Mouse (Mus musculus) neural tube, embryonic 13.5 days (tissue): ENCODE measurements around the gene Pald1. TPM values are rescaled to one million over a fixed set of nuclear protein-coding genes. Genes with fewer than 3 reads are reported as not detected.
A peak's percentile ranks its signal among the peaks of the same experiment; 100 is the strongest.

ENCODE experiments used
- ATAC-seq: fragments of 200-750 bp; cut with Nextera tagmentation; 2 replicates; pipeline ENCODE4 v1.8.0; 2017; ENCODE audit warnings: low read depth, mild to moderate bottlenecking, moderate TSS enrichment, moderate library complexity
- H3K27ac ChIP-seq: fragments of 300-500 bp; sonication (generic); replicated peaks from 2 replicates; pipeline ENCODE4 v1.5.1; 2015; ENCODE audit warnings: moderate library complexity, mild to moderate bottlenecking, inconsistent platforms
- H3K27me3 ChIP-seq: fragments of 300-500 bp; sonication (generic); 2 replicates; pipeline ENCODE4 v1.6.1; 2015; ENCODE audit warnings: mild to moderate bottlenecking, inconsistent platforms
- H3K36me3 ChIP-seq: fragments of 300-500 bp; sonication (generic); 2 replicates; pipeline ENCODE4 v1.6.1; 2015; ENCODE audit warnings: mild to moderate bottlenecking, inconsistent platforms
- H3K4me1 ChIP-seq: fragments of 300-500 bp; sonication (generic); replicated peaks from 2 replicates; pipeline ENCODE4 v1.6.1; 2015; ENCODE audit warnings: inconsistent platforms
- H3K4me2 ChIP-seq: fragments of 300-500 bp; sonication (generic); 2 replicates; pipeline ENCODE4 v1.6.1; 2015; ENCODE audit warnings: inconsistent platforms, mild to moderate bottlenecking, moderate library complexity
- H3K4me3 ChIP-seq: fragments of 300-500 bp; sonication (generic); 2 replicates; pipeline ENCODE4 v1.5.1; 2015; ENCODE audit warnings: mild to moderate bottlenecking, inconsistent platforms
- H3K9ac ChIP-seq: fragments of 300-500 bp; sonication (generic); 2 replicates; pipeline ENCODE4 v1.6.1; 2015; ENCODE audit warnings: moderate library complexity, mild to moderate bottlenecking, inconsistent platforms
- H3K9me3 ChIP-seq: fragments of 300-500 bp; sonication (generic); 2 replicates; pipeline ENCODE4 v1.6.1; 2016; ENCODE audit warnings: inconsistent platforms
- WGBS: fragments of 180-500 bp; shearing (Covaris S2); methylation state at CpG from one replicate; pipeline ENCODE4 v1.1.7; 2015; 5-methylcytosine and 5-hydroxymethylcytosine counted together
- polyA plus RNA-seq: library from polyadenylated mRNA; unstranded; fragments of >200 nt; fragmentation: Nextera tagmentation; extraction: Ambion mirVana; gene quantifications from 2 replicates; pipeline ENCODE4 v1.2.1, GENCODE M21; 2015

Pald1 gene
- polyA plus RNA-seq, 1 experiment from 2014 or later = 31.5 TPM

- no peaks in the 10 kb centered on the region for H3K36me3 ChIP-seq
- peaks cover 81% of the 10 kb centered on the region for H3K4me1 ChIP-seq
- peak overlapping the region; percentile 73 for H3K27ac ChIP-seq
- peak overlapping the region; percentile 66 for H3K4me3 ChIP-seq
- WGBS = 7% methylated on average over 9 of the region's 9 CpGs
- H3K27me3 ChIP-seq = peaks cover 9% of the 10 kb centered on the region
- no peak for ATAC-seq
- H3K9me3 ChIP-seq = no peaks in the 10 kb centered on the region
- peak overlapping the region; percentile 83 for H3K9ac ChIP-seq
- peak overlapping the region; percentile 91 for H3K4me2 ChIP-seq
Measured at GRCm38 (mm10) chr10:61380186-61380585, 3.1 kb downstream of the Pald1 start.

DNA sequence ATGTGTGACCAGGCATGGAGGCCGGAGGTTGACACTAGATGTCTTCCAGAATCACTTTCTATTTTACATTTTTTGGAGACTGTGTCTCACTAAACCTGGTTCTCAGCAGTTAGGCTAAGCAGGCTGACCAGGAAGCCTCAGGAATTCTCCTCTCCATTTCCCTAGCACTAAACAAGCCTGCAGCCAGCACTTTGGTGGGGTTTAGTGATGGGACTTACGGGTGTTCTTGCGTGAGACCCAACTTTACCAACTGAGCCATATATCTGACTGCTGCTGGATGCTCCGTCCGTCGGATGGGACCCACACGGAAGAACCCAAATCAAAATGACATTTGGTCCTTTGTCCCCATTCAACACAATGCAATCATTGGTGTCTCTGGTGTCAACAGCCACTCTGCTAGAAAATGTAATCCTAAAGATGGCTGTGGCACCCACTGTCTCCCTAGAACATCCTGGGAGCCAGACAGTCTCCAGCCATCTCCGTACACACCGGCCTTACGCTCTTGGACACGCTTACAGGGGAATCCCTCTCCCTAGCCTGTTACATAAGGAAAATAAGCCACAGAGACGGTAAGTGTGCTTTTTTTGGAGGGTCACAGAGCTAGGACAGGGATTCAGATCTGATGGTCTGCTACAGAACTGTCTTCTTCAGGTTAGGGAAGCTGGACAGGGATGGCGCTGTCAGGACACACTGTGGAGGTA lies 3.8 kb downstream of the Pald1 start:
- 80% methylated on average over 13 of the region's 13 CpGs for WGBS
- peak overlapping the region; percentile 73 for H3K27ac ChIP-seq
- H3K36me3 ChIP-seq = no peaks in the 10 kb centered on the region
- H3K4me1 ChIP-seq = peaks cover 84% of the 10 kb centered on the region
- peak overlapping the region; percentile 91 for H3K4me2 ChIP-seq
- no peak overlapping the region for H3K9ac ChIP-seq
- H3K9me3 ChIP-seq = no peaks in the 10 kb centered on the region
- no peak for ATAC-seq
- peak overlapping the region; percentile 66; the same call in 1 of the 2 replicates for H3K4me3 ChIP-seq
- peaks cover 9% of the 10 kb centered on the region for H3K27me3 ChIP-seq

- no peak for ATAC-seq
- Histone ChIP-seq H3K9ac (no peak overlapping the region), H3K4me2 (peak overlapping the region; percentile 91; the same call in 1 of the 2 replicates), H3K4me1 (peaks cover 81% of the 10 kb centered on the region), H3K36me3 (no peaks in the 10 kb centered on the region), H3K27me3 (peaks cover 9% of the 10 kb centered on the region), H3K27ac (no peak overlapping the region), H3K9me3 (0 out of 2 replicates have a peak, but pooled peaks cover 3% of the 10 kb centered on the region), H3K4me3 (no peak overlapping the region)
- WGBS = 86% methylated on average over 5 of the region's 5 CpGs
Measured at GRCm38 (mm10) chr10:61378698-61379097, 4.6 kb downstream of the Pald1 start.

DNA sequence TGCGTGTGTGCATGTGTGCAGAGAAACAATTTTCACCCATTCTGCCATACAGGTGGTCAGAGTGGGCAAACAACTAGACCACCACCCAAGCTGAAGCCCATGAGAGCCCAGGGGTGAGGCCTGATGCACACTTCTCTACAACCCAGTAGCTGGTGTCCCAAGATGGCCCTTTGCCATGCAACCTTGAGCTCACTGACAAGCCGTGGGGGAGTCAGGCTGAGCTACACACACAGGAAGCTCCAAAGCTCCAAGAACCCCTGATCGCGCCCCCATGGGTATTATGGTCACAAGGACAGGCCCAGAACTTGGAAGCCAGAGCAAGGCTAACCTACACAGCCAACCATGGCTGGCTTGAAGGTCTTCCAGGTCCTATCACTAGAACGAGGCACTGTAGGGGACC lies 5.3 kb downstream of the Pald1 start:
- Histone ChIP-seq H3K9me3 (0 out of 2 replicates have a peak, but pooled peaks cover 3% of the 10 kb centered on the region), H3K27ac (no peak overlapping the region), H3K4me2 (no peak overlapping the region), H3K36me3 (no peaks in the 10 kb centered on the region), H3K4me1 (peaks cover 79% of the 10 kb centered on the region), H3K9ac (no peak overlapping the region), H3K4me3 (no peak overlapping the region), H3K27me3 (peaks cover 9% of the 10 kb centered on the region)
- ATAC-seq = no peak
- 97% methylated on average over 5 of the region's 5 CpGs for WGBS

- peaks cover 74% of the 10 kb centered on the region for H3K4me1 ChIP-seq
- no peaks in the 10 kb centered on the region; the same call in 1 of the 2 replicates for H3K27me3 ChIP-seq
- WGBS = 76% methylated on average over 6 of the region's 6 CpGs
- ATAC-seq = no peak
- H3K27ac ChIP-seq = no peak overlapping the region
- no peaks in the 10 kb centered on the region for H3K36me3 ChIP-seq
- H3K9me3 ChIP-seq = 0 out of 2 replicates have a peak, but pooled peaks cover 3% of the 10 kb centered on the region
- no peak overlapping the region for H3K4me2 ChIP-seq
- H3K9ac ChIP-seq = no peak overlapping the region
- no peak overlapping the region for H3K4me3 ChIP-seq
Measured at GRCm38 (mm10) chr10:61374771-61375481, 8.4 kb downstream of the Pald1 start.

GRCm38 (mm10) chr10:61374076-61374475 lies 9.3 kb downstream of the Pald1 start:
- Histone ChIP-seq H3K9me3 (0 out of 2 replicates have a peak, but pooled peaks cover 3% of the 10 kb centered on the region), H3K4me1 (peaks cover 66% of the 10 kb centered on the region), H3K9ac (no peak overlapping the region), H3K36me3 (no peaks in the 10 kb centered on the region), H3K27ac (no peak overlapping the region), H3K4me3 (no peak overlapping the region), H3K4me2 (no peak overlapping the region), H3K27me3 (no peaks in the 10 kb centered on the region)
- 59% methylated on average over 4 of the region's 4 CpGs for WGBS
- ATAC-seq = no peak

DNA sequence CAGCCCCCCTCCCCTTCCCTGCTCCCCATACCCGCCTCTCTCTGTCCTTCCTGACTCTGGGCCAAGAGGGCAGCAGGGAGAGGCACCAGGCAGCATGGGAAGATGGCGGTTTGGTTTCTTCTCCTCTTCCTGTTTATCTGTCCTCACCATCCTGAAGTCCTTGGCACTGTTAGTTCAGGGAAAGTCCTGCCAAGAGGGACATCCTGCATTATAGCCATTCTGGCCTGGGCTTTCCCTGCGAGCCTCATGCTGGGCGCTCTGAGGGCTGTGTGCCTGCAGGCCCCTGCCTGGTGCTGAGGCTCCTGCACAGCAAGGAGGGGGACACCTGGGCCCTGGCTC lies 10.8 kb downstream of the Pald1 start:
- Histone ChIP-seq H3K4me3 (no peak overlapping the region), H3K27ac (0 out of 2 replicates have a peak overlapping the region, but pooled peaks have one; percentile 28), H3K27me3 (no peaks in the 10 kb centered on the region), H3K9me3 (0 out of 2 replicates have a peak, but pooled peaks cover 3% of the 10 kb centered on the region), H3K9ac (no peak overlapping the region), H3K4me1 (peaks cover 59% of the 10 kb centered on the region), H3K4me2 (no peak overlapping the region), H3K36me3 (no peaks in the 10 kb centered on the region)
- 65% methylated on average over 4 of the region's 4 CpGs for WGBS
- no peak for ATAC-seq

DNA sequence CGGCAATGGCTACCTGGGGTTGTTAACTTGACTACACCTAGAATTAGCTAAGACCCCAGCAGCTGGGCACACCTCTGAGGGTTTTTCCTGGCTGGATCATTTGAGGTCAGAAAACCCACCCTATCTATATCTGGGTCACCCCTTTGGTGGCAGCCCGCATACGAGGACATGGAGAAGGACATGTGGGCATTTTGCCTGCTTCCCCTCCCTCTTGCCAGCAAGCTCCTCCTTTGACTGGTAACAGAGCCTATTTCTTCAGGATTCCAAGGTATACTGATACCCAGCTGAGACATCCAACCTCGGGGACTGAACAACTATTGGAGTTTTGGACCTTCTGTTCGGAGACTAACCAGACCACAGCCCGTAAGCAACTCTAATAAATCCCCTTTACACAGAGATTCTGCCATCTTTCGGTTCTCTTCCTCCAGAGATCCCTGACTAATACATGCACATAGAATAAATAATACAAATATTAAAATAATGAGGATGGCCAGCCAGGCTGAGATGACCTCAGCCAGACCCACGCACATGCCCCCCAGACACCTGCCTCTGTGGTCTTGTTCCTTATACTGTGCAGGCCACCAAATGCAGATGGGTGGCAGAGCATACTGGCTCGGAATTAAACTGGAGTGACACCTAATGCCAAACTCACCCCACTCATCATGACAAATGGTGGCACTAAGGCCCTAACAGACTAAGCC lies 11.3 kb downstream of the Pald1 start:
- ATAC-seq = no peak
- H3K4me3 ChIP-seq = no peak overlapping the region
- no peak overlapping the region for H3K9ac ChIP-seq
- 0 out of 2 replicates have a peak, but pooled peaks cover 3% of the 10 kb centered on the region for H3K9me3 ChIP-seq
- WGBS = 85% methylated on average over 9 of the region's 9 CpGs
- H3K4me1 ChIP-seq = peaks cover 59% of the 10 kb centered on the region
- no peaks in the 10 kb centered on the region for H3K36me3 ChIP-seq
- H3K4me2 ChIP-seq = no peak overlapping the region
- H3K27ac ChIP-seq = 0 out of 2 replicates have a peak overlapping the region, but pooled peaks have one; percentile 28
- no peaks in the 10 kb centered on the region for H3K27me3 ChIP-seq

DNA sequence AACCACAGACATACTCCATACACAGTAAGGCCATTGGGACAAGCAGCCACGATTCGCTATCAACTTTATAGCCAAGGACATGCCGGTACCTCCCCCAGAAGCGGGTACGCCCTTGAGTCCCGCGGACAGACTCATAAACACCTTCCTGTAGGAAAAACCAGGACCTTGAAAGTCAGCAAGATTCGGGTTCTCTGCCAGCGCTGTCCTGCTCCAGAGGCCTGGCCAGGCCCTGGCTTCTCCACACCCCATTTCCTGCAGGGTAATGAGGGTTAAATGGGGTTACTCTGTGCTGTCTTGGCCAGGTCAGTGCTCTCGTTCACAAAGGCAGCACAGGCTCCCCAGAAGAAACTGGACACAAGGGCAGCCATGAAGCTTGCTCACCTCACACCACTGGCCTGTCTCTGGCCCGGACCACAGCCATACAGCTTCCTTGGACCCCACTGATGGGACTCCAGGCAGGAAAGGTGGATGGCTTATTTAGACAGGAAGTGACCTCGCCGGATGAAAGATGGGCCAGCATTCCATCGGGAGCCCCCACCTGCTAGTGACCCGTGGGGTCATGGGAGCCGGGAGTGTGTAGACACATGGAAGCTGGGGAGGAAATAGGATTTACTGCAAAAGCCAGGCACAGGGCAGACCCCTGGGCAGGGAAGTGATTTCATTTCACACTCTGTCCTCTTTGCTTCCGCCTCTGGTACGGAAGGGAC lies 12.9 kb downstream of the Pald1 start:
- peak overlapping the region; percentile 61 for H3K27ac ChIP-seq
- WGBS = 71% methylated on average over 18 of the region's 18 CpGs
- peaks cover 52% of the 10 kb centered on the region for H3K4me1 ChIP-seq
- H3K27me3 ChIP-seq = no peaks in the 10 kb centered on the region
- no peak overlapping the region for H3K4me3 ChIP-seq
- H3K9ac ChIP-seq = 0 out of 2 replicates have a peak overlapping the region, but pooled peaks have one; percentile 22
- no peak for ATAC-seq
- H3K36me3 ChIP-seq = no peaks in the 10 kb centered on the region
- H3K4me2 ChIP-seq = no peak overlapping the region
- 0 out of 2 replicates have a peak, but pooled peaks cover 3% of the 10 kb centered on the region for H3K9me3 ChIP-seq

- no peaks in the 10 kb centered on the region for H3K27me3 ChIP-seq
- H3K9me3 ChIP-seq = 0 out of 2 replicates have a peak, but pooled peaks cover 3% of the 10 kb centered on the region
- no peak overlapping the region for H3K4me3 ChIP-seq
- no peak overlapping the region for H3K4me2 ChIP-seq
- 71% methylated on average over 5 of the region's 5 CpGs for WGBS
- ATAC-seq = no peak
- H3K4me1 ChIP-seq = peaks cover 45% of the 10 kb centered on the region
- H3K27ac ChIP-seq = no peak overlapping the region
- H3K36me3 ChIP-seq = no peaks in the 10 kb centered on the region
- H3K9ac ChIP-seq = no peak overlapping the region
Measured at GRCm38 (mm10) chr10:61369755-61370154, 13.6 kb downstream of the Pald1 start.

DNA sequence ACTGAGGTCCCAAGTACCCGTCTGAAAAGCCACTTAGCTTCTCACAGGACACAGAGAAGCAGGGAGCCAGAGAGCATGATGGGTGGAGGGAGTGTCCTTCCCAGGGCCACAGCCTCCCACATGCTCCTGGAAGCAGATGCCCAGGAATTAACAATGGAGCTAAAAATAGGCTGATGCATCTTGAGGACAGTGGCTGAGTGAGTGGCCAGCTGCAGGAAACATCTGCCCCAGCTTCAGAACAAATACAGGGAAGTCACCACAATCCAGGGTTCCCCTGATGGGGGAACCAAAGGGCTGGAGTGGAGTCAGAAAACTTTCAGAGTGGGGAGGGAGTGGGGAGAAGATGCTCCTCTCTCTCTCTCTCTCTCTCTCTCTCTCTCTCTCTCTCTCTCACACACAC lies 17.4 kb downstream of the Pald1 start:
- Histone ChIP-seq H3K27ac (no peak overlapping the region), H3K36me3 (no peaks in the 10 kb centered on the region)

More for the DNA sequence above, 17.4 kb downstream of the Pald1 start:
- Histone ChIP-seq H3K9ac (no peak overlapping the region), H3K27me3 (no peaks in the 10 kb centered on the region), H3K4me3 (no peak overlapping the region), H3K4me2 (no peak overlapping the region), H3K9me3 (no peaks in the 10 kb centered on the region), H3K4me1 (peaks cover 18% of the 10 kb centered on the region)
- no peak for ATAC-seq
- WGBS = 76% methylated on average over 1 of the region's 1 CpGs
